Mouse (Mus musculus) adrenal gland, adult 8-10 months (tissue): Measurements from ENCODE around the gene Spata13. TPM values are rescaled to one million over a fixed set of nuclear protein-coding genes. Genes with fewer than 3 reads are reported as not detected.
A peak's percentile ranks its signal among the peaks of the same experiment; 100 is the strongest.

Source experiments
- DNase-seq: peaks from one replicate; pipeline ENCODE4 v3.0.0; 2022
- total RNA-seq, 4 experiments: library from RNA; stranded (reverse); gene quantifications; 2 replicates each; pipeline ENCODE4 v1.2.4; 2022

The Spata13 gene
- total RNA-seq, 4 experiments from 2014 or later, result 152 to 256 (median 184) TPM

GRCm38 (mm10) chr14:60641120-60641519, 7.3 kb downstream of the Spata13 start:
- DNase-seq, result no peak

DNA sequence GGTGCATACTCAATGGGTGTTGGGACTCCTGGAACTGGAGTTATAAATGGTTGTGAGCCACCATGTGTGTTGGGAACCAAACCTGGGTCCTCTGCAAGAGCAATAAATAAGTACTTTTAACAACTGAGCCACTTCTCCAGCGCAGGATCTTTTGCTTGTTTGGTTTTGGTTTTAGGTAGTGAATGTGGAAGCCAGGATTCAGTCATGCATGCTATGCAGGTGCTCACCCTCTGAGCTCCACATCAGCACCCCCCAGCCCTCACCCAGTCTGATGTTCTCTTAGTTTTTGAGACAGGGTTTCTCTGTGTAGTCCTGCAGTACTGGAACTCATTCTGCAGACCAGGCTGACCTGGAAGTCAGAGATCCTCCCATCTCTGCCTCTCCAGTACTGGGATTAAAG, 8.3 kb downstream of the Spata13 start:
- DNase-seq, result no peak

DNA sequence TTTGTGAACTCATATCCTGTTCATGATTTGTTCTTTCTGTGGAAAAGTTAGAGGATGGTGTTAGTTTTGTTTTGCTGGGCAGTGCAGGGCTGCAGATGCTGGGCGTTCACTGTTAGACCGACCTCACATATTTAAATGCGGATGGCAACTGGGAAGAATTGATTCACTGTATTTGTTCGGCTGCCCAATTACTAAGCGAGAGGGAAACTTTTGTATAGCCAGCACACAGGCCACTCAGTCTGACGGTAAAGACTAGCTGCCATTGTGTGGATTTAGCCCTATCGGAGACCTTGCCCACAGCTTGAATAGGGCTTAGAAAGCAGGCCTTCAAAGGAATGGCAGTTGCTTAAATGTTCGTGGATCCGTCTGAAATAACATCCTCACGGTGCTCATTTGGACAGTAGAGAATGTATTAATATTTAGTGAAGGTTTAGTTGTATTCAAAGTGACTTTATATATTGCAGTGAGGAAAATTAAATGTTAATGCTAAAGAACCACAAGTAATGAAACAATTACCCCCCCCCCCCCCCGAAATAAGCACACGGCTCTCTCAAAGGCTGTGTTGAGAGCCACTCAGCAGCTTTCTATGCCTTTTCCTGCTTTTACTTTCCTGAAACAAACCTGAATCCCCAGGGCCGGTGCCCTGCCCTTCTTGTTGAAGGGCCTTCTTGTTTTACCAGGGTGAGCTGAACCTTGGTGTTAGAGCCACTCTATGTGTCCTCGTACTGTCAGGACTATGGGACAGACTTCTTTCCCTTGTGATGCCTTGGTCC, 9.5 kb downstream of the Spata13 start:
- no peak for DNase-seq

DNA sequence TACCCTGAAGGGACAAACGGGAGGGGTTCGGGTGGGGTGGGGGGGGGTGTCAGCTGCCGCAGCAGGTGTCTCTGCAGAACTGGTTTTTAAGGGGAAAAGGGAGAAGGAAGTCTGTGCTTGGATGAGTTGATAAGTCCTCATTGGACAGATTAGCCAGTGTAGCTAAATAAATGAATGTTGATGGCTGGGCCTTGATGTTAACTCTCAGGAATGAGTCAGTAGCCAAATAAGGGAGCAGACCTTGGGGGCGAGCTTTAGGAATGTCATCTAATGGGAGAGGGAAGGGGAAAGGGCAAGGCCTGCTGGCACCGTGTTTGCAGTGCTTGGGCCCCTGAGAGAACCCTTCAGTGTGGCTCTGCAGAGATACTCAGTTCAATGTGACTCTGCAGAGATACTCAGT, 12.6 kb downstream of the Spata13 start:
- peak; percentile 84 for DNase-seq

DNA sequence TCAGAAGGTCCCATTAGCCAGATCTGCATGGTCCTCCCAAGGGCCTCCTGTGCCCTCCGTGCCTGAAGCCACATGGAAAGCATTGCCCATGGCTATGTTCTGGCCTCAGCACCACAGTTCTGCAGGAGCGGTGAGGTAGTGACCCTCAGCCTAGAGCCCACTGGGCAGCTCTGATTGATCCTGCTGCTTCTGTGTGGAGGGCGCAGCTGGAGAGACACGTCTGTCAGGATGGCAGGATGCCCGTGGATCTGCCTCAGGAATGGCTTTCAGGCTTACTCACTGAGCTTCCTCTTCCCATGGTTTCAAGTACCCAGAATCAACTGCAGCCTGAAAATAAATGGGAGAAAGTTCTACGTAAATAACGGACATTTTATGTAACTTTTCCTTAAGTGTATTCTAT, 14.1 kb downstream of the Spata13 start:
- DNase-seq, result no peak

DNA sequence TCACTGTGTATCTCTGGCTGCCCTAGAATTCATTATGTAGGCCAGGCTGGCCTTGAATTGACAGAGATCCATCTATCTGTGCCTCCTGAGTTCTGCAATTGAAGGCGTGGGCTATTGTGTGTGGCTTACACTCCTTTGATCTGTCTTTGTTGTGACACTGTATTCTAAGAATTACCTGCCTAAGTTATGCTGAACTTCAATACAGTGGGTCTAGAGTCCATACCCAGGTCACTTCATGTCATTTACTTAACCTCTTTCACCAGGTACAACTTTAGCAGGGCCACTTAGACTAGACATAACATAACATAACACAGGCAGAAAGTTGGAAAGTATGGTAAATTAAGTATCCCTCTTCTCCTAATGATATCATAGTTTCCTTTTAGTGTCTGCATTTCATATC, 15.2 kb downstream of the Spata13 start:
- no peak for DNase-seq

DNA sequence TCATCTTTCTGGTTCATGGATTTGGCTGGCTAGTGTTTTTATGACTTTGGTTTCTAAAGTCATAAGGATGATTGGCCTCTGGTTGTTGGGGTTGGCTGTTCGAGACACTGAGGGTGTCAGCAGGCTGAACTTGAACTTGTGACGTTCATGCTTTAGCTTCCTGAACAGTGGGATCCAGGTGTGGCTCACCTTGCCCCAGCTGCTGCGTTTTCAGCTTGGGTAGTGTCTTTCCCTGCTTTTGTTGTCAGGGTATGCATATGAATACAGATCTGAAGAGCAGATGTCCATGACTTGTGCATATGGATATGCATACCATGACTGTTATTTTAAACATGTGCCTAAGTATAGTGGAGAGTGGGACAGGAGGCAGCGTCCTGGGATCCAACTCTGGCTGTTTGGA, 19.4 kb downstream of the Spata13 start:
- no peak for DNase-seq

GRCm38 (mm10) chr14:60653977-60654376, 20.2 kb downstream of the Spata13 start:
- DNase-seq, result no peak

GRCm38 (mm10) chr14:60654708-60655107, 20.9 kb downstream of the Spata13 start:
- DNase-seq, result no peak

DNA sequence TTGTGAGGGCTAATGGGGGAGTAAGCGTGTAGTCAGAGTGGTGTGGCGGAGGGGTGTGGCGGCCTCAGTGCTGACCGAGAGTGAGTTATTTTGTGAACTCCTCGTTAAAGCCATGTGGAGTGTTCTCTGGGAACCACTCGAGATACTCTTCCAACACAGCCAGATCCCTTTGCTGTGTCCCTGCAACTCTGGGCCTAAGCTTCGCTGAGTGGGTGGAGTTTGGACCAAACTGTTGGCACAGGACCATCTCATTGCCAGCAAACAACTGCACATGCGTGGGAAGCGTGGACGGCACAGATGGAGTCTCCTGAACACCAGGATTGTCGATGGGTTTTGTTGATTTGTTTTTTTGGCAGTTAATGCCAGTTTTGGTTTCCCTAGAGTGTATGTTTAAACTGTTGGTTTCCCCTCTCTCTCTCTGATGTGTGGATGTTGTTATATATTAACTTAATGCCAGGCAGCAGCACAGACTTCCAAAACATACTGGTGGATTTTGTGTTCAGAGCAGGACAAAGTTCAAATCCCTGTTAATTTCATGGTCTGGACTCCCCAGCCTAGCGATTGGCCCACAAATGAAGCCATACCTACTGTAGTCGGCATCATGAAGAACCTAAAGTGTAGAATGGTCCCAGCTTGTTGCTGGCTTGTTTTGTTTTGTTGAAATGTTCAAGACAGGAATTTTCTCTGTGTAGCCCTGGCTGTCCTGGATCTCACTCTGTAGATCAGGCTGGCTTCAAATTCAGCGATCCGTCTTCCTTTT, 22.3 kb downstream of the Spata13 start:
- peak; percentile 75 for DNase-seq

- DNase-seq, result peak; percentile 66
Observed at GRCm38 (mm10) chr14:60656701-60657085, 22.9 kb downstream of the Spata13 start.

DNA sequence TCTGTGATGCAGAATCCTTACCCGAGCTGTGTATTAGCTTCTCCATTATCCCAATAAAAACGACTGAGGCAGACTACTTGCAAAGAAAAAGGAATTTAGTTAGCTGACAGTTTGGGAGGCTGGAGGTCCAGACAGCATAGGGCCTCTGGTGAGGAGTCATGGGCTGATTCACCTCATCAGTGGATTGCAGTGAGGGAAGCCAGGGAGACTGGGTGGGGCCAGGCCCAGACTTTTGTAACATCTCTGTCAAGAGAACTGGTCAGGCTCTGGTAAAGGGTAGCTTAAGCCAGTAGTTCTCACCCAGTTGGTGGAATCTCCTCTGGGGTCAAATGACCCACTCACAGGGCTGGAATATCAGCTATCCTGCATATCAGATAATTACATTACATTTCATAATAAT, 24.1 kb downstream of the Spata13 start:
- no peak for DNase-seq

DNA sequence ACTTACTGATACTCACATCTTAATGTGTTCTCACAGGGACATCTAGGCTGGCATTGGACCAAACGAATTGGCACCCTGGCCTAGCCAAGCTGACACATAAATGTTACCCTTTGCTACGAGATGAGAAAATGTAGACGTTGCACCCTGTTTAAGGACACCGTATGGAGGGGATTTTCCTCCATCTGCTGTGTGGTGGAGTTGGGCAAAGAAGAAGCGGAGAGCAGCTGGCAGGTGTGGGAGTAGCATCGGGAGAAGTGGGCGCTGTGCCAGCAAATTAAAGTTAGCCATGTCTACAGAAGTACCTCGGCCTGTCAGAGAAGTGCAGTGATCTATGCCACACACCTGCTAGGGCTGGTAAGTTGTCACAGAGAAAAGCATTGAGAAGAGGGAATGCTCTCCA, 25.7 kb downstream of the Spata13 start:
- DNase-seq, result no peak

DNA sequence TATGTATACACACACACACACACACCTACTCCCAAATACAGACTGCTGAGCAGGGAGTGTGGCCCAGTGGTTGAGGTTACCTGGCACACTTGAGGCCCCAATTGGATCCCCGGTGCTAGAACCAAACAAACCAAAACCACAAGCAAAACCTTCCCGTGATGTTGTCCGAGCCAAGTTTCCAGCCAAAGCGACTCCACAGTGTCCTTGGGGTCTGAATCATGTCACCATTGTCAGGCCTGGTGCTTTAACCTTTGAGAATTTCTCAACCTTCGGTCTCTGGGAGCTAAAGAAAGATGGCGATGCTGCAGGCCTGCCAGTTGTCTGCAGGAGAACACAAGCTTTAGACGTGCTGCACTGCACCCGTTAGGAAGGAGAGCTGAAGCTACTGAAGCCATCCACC, 26.8 kb downstream of the Spata13 start:
- DNase-seq, result peak; percentile 61

- DNase-seq, result no peak
Observed at GRCm38 (mm10) chr14:60661281-60661680, 27.5 kb downstream of the Spata13 start.

DNA sequence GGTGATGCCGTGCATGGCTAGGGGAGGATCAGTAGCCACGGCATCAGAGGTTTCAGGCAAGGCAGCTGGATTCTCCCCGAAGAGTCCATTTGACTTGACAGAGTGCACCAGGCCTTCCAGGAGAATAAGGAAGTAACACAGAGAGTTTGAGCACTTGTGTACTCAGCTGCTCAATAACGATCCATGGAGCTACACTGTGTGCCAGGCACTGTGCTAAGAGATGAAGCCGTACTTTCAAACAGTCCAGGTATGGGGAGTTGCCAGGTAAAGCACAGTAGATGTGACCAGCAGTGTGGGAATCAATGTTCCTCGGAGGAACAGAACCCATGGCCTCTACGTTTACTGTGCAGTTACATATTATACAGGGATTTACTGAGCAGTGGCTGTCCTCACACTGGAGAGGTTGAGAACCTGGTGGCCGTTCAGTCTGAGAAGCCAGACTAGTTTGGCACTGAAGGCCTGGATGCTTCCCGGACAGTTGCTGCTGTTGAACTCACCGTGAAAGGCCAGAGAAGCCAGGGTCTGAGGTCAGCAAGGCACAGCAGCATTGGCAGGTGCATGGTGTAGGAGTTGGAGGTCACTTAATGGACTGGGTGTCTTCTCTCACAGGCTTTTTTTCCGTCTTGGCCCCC, 29.6 kb downstream of the Spata13 start:
- no peak for DNase-seq

GRCm38 (mm10) chr14:60664641-60665040, 30.8 kb downstream of the Spata13 start:
- DNase-seq, result no peak

GRCm38 (mm10) chr14:60665263-60665662, 31.5 kb downstream of the Spata13 start:
- no peak for DNase-seq

- DNase-seq, result no peak
Observed at GRCm38 (mm10) chr14:60666252-60666651, 32.5 kb downstream of the Spata13 start.

DNA sequence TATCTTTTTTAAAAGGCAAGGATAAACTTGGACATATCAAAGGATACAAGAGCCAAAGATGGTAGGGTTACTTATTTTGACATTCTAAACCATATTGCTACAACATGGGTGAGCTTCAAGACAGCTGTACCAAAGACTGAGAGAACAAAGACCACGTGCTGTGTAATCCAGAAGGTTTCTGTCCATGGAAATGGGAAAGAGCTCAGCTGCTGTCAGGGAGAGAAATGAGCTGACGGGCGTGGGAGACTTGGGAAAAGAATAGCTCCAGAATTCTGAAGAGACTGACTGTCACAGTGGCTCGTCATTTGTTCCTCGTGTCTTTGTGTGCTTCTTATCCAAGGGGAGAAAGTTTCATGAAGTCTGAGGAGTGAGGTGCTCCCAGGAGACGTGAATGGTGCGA, 36.4 kb downstream of the Spata13 start:
- DNase-seq, result no peak

DNA sequence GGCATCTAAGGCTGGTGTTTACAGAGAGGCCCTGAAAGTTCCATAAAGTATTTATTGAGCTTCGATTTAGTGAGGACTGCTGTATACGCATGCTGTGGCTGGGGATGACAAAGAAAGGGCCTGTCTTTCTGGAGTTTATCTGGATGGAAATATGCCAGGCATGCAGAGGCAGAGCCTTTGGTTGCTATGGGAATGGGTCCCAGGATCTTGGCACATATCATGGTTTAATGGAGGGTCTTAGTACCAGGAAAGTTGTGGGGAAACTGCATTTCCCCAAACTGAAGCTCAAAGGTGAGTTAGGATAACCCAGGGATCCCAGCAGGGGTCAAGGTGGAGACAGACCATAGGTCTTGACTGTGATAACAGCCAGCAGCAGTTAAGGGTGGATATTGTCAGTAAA, 37.7 kb downstream of the Spata13 start:
- no peak for DNase-seq

DNA sequence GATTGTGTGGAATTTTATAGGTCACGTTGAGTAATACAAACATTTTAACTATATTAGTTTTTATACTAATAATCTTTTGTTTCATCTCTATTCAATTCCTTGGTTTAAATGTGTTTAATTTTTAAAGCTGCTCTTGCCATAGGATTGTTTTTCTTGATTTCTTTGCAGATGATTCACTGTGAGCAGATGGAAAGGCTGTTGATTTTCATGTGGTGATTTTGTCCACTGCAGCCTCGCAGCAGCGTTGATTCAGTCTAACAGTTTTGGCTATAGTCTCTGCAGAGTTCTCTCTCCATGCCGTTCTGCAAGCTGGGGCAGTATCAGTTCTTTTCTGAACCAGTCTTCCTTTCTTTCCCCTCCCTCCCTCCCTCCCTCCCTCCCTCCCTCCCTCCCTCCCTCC, 41.9 kb downstream of the Spata13 start:
- no peak for DNase-seq

DNA sequence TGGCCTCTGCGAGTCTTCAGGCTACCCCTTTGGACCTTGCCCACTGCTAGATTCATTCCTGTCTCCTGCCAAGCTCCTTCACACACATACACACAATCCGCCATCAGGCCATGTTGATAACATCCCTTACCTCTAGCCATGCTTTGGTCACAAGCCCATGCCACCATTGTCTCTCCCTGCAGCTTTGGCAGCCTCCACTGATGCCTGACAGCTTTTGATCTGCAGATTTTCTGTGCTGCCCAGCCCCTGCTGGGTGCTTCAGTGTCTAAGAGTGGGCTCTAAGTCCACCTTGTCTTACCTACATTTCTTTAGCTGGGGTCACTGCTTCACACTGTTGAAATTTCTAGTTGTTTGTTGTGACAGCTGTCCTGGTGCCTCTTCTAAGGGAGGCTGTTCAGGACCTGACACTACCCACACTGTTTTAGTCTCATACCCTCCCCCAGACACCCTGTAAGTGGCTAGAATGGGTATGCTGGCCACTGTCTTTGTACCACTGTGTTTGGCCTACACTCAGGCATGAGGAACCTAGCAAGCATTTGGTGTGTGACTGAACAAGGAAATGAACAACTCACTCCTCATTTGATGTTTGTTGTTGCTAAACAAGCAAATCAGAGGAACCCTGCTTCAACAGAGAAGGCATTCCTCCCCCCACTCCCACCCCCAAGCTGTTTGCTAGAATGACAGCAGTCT, 43.0 kb downstream of the Spata13 start:
- DNase-seq, result no peak
